Mouse (Mus musculus): ENCODE data around the gene Sipa1.

The Sipa1 gene

GRCm38 (mm10) chr19:5645280-5645679 is 18.2 kb downstream of the Sipa1 start:
- DNase-seq (ENCODE audit: low spot score): no peak

- no peak for DNase-seq (ENCODE audit: low spot score)
These were observed 21.9 kb downstream of the Sipa1 start for GRCm38 (mm10) chr19:5641641-5642040.

- no peak for DNase-seq (ENCODE audit: low spot score)
These were observed 22.5 kb downstream of the Sipa1 start for GRCm38 (mm10) chr19:5641021-5641420.

GRCm38 (mm10) chr19:5640339-5640738 is 23.2 kb downstream of the Sipa1 start:
- no peak for DNase-seq (ENCODE audit: low spot score)

- no peak for DNase-seq (ENCODE audit: low spot score)
These were observed 25.0 kb downstream of the Sipa1 start for GRCm38 (mm10) chr19:5638416-5639005.

GRCm38 (mm10) chr19:5637069-5638047 is 26.1 kb downstream of the Sipa1 start, which contains the start of gene Rela:
Rela (plus strand) TSS chr19:5637483.
- peak; percentile 83 for DNase-seq (ENCODE audit: low spot score)

GRCm38 (mm10) chr19:5636571-5637041 is 26.9 kb downstream of the Sipa1 start:
- DNase-seq (ENCODE audit: low spot score): peak; percentile 48

- no peak for DNase-seq (ENCODE audit: low spot score)
These were observed 27.4 kb downstream of the Sipa1 start for GRCm38 (mm10) chr19:5636036-5636570.

- DNase-seq (ENCODE audit: low spot score): no peak
These were observed 31.4 kb downstream of the Sipa1 start for GRCm38 (mm10) chr19:5632120-5632519.

GRCm38 (mm10) chr19:5629907-5630306 is 33.6 kb downstream of the Sipa1 start:
- DNase-seq (ENCODE audit: low spot score): no peak

GRCm38 (mm10) chr19:5625311-5625710 is 38.2 kb downstream of the Sipa1 start:
- DNase-seq (ENCODE audit: low spot score): no peak

GRCm38 (mm10) chr19:5621884-5622283 is 41.6 kb downstream of the Sipa1 start:
- DNase-seq (ENCODE audit: low spot score): no peak

GRCm38 (mm10) chr19:5620007-5620406 is 43.5 kb downstream of the Sipa1 start:
- DNase-seq (ENCODE audit: low spot score): no peak

- no peak for DNase-seq (ENCODE audit: low spot score)
These were observed 48.6 kb downstream of the Sipa1 start for GRCm38 (mm10) chr19:5614953-5615352.

- DNase-seq (ENCODE audit: low spot score): no peak
These were observed 50.6 kb downstream of the Sipa1 start for GRCm38 (mm10) chr19:5612762-5613411.

- no peak for DNase-seq (ENCODE audit: low spot score)
These were observed 51.5 kb downstream of the Sipa1 start for GRCm38 (mm10) chr19:5611973-5612372.

- DNase-seq (ENCODE audit: low spot score): peak; percentile 94
These were observed 53.7 kb downstream of the Sipa1 start, which contains the start of gene Kat5 for GRCm38 (mm10) chr19:5609547-5610404. Kat5 (minus strand) TSS chr19:5610237.

- no peak for DNase-seq (ENCODE audit: low spot score)
These were observed 54.3 kb downstream of the Sipa1 start for GRCm38 (mm10) chr19:5609171-5609546.

- no peak for DNase-seq (ENCODE audit: low spot score)
These were observed 54.8 kb downstream of the Sipa1 start for GRCm38 (mm10) chr19:5608707-5609106.

GRCm38 (mm10) chr19:5607705-5608410 is 55.6 kb downstream of the Sipa1 start:
- no peak for DNase-seq (ENCODE audit: low spot score)

- no peak for DNase-seq (ENCODE audit: low spot score)
These were observed 57.3 kb downstream of the Sipa1 start for GRCm38 (mm10) chr19:5606196-5606595.

Data from layer of hippocampus, adult 9-10 months (tissue).